Mouse (Mus musculus): ENCODE data around the gene Lmod3.

Gene Lmod3

DNA sequence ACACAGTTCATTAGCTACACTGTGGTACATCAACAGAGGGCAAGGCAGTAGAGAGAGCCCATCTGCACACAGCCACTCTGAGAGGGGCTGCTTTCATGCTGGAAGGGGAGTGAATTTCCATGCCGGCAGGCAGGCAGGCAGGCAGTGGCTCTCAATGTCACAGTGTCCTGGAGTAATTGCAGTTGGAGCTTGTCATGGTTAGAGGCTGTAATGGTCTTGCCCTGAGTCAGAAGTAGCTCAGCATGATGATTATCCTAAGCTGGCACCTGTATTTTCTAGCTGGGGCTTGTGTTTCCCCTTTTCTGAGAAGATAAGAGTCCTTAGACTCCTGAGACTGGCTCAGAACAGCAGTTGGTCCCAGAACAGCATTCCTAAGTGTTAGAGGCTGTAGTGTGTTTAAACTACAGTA is 26.5 kb downstream of the Lmod3 start:
- no peak for DNase-seq (ENCODE audit: low read depth, low spot score)

DNA sequence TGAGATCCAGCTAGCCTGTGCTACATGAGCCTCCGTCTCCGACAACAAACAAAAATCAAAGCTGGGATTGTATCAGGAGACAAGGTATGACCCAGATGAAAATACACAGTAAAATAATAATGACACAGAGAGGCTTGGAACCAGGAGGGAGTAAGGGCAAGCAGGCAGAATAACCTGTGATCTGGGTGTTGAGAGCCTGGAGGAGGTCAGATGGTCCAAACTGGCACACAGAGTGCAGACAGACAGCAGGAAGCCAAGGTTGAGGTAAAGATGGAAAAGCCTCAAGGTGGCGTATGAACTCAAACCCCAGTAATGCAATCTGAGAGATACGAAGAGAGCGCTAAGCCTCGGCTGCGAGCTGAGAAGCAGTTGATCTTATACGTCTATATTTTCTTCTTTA is 28.1 kb downstream of the Lmod3 start:
- DNase-seq (ENCODE audit: low read depth, low spot score), result no peak

DNA sequence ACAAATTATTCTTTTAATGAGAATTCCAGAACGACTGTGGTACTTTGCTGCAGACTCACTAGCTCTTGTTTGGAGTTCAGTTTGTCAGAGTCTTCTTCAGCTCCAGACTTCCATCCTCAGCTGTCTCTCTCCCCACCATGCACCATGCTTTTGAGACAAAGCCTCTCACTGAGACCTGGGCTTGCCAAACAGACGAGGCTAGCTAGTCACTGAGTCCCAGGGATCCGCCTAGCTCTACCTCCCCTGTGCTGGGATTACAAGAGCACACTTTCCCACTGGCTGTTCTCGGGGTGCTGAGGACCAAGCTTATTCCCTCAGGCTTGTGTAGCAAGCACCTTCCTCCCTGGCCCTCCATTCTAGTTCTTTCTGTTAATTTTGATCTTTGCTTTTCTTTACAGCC is 29.0 kb downstream of the Lmod3 start:
- no peak for DNase-seq (ENCODE audit: low read depth, low spot score)

DNA sequence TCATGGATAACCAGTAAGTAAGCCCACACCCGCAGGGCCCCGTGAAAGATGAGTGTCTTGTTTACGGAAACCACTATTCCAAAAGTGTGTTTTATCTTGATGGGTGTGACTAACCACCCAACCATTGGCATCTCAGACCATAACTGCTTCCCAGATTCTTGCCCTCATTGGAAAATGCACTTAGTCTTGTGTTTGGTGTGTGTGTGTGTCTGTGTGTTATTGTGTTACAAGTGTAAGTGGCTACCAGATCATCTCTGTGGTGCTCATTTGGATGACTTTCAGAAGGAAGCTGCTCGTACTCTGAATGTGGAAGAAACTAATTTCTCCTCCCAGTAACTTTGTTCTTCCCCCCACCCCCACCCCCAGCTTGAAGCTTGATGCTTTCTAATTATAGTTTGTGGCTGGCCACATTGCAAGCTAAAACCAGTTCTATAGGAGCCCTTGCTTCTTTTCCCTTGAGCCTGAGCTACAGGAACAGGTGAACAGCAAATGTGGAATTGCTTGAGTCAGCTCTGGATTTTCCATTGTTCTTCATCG is 29.6 kb downstream of the Lmod3 start:
- DNase-seq (ENCODE audit: low read depth, low spot score), result no peak

DNA sequence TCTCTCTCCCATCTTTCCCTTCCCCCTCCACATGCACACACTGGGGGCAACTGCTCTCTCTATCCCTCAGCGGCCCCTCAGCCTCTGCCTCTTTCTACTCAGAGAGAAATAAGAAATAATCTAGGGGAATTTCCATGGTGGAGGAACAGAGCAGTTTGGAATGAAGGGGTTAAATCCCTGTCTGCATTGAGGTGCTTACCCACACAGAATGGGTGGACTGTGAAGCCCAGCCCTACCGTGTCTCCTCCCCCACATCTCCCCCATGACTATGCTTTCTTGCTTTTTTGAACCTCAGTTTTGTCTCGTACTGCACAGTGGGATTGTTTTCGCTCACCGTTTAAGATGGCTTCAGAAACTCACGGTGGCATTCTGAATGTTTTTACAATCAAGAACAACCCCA is 30.2 kb downstream of the Lmod3 start:
- DNase-seq (ENCODE audit: low read depth, low spot score), result no peak

DNA sequence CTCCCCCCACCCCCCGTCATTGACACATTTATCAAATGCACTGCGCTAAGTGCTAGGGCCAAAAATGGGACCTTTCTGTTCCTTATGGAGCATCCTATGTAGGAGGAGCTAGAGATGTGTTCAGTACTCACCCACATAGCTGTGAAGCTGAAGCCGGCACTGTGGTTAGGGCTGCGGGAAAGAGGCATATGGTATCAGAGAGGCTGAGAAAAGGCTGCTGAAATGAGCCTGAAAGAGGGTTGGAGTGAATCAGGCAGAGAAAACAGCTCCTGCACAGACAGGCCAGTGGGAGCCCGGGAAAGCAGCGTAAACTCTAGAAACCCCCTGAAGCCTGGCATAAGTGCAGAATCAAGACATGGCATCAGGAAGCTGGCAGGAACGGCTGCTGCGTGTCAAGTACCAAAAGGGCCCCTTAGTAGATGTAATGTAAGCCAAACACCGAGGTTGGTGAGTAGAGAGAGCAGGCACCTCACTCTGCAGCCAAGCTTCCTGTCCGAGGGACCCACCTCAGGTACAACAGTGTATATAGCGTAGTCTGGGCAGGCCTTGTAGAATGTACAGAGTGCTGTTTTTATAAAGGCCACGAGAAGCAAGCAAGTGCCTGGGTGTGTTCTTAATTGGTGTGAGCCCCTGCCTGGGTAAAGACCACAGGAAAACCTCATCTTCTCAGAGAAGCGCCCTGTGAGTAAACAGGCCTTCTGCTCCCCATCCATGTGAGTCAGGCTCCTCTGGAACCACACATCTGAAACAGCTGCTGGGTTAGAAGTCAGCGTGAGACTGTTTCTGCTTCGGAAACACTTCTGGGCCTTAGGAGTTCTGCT is 31.1 kb downstream of the Lmod3 start:
- DNase-seq (ENCODE audit: low read depth, low spot score), result no peak

DNA sequence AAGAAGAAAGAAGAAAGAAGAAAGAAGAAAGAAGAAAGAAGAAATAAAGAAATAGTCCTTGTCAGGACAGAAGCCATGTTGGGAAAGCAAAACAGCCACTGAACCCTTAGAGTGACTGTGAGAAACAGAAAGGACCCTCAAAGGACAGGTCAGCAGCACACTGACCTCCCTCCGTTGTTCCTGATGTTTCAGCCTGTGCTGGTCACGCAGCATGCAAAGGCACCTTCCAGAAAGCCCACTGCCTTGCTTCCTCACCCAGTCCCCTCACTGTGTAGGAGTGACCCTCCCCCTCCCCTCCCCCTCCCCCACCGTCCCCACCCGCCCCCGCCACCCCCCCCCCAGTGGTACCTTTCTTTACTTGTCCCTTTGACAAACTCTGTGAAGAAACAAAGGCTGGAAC is 31.9 kb downstream of the Lmod3 start:
- no peak for DNase-seq (ENCODE audit: low read depth, low spot score)

DNA sequence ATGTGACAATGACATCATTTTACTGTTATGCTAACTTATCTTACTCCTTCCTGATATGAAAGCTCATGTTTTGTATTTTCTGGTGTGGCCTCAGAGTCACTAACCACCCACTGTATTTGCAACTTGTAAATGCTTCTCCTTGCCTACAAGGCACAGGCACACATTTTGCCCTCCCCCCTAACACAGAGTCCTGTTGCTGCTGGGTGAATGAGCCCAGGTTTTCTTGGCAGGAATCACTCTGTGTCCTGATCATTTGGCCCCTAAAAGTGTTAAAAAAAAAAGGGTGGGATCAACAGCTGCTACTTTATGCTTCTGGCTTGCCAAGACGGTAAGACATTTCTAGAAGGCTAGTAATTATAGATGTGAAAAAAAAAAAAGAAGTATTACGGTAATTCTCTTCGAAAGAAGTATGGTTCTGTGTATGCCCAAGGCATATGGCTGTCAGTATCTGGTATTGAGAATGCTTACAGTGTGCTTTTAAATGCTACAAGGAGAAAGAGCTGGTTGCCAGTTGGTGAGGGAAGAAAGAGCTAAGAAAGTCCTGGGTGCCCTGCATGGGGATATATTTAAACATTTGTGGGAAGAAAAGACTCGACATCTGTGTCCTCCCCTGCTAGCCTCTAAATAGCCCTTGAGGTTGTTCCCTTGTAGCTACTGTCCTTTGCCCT is 36.3 kb downstream of the Lmod3 start:
- no peak for DNase-seq (ENCODE audit: low read depth, low spot score)

DNA sequence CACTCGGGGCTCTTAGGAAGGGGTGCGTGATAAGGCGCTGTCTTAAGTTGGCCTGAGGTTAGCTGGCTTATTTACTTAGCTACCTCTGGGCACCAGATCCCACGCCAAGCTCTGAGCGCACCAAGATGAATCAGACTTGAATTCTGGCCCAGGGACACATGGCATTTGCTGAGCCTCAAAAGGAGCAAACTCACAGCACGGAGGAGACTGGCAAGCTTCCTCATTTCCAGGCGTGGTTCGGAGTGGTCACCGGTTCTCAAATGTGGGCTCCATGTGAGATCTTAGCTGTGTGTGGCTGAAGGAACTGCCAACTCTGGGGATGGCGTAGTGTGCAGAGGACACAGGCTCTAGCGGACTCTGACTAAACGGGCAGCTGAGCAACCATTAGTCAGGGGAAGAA is 40.6 kb downstream of the Lmod3 start:
- no peak for DNase-seq (ENCODE audit: low read depth, low spot score)

DNA sequence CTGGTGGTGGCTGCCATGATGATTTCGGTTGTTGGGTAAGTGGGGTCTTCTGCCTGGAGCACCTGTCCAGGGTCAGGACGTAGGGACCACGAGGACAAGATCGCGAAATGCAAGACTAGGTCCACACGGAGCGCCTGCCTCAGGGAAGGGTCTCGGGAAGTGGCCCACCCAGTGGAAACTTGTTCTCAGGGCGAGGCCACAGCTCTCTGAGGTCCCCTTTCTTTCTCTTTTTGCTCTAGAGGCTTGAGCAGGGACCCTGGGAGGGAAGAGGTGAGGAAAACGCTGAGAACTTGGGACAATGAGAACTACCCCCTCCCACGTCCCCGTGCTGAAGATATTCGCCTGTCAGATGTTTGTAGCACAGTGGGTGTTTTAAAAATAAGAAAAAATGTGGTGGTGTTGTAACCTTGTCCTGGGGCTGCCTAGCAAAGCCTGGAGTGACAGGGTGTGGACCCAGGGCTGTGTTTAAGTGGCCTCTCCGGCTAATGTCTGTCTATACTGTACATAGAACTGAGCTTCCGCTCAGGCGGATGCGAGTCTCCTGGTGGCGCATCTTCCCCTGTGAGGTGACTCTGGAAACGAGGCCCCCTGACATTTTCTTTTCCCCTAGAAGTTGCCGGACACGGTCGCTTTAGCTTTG is 41.5 kb downstream of the Lmod3 start:
- peak; percentile 30 for DNase-seq (ENCODE audit: low read depth, low spot score)

DNA sequence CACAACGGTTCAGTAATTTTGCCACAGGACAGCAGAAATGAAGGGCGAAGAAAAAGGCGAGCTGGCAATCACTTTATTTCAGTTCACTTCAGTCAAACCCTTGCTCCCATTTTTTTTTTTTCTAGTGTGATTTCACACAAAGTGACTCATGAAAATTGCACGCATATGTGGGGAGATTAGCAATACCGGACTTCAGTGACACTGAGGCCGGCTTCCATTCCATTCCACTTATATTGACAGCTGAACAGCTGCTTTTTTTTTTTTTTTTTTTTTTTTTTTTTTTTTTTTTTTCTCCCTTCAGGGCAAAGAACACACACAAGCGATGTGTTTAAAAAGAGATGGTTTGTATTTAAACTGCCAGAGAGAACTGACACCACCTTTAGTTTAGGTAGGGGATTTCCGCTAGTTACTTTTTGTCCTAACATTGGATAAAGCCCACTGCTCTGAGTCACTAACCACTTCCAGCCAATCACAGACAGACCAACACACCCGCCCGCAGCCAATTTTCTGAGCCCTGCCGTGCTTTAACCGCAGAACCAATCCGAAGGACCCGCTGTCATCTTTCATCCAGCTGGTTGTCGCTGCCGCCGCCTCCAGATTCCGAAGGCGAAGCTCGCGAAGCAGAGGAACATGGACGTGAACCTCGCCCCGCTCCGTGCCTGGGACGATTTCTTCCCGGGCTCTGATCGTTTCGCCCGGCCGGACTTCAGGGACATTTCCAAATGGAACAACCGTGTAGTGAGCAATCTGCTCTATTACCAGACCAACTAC is 42.2 kb downstream of the Lmod3 start, which contains the start of gene Arl6ip5:
Arl6ip5 (plus strand) TSS at position 499 of the 771 bp plus-strand sequence.
- DNase-seq (ENCODE audit: low read depth, low spot score), result peak; percentile 95

DNA sequence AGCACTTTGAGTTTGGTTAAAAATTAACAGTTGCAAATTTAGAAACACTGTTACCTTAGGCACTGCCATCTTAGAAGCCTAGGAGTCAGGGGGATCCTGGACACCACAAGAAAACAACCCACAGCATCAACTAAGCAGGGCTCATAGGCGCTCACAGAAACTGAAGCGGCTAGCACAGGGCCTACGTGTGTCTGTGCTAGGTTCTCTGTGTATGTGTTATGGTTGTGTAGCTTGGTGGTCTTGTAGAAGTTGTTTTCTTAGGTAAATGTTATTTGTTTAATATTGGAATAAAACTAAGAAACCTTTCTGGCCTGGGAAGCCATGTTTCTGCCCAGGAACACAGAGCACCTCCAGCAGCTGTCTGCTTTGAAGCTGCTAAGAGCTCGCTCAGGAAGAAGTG is 42.8 kb downstream of the Lmod3 start:
- no peak for DNase-seq (ENCODE audit: low read depth, low spot score)

DNA sequence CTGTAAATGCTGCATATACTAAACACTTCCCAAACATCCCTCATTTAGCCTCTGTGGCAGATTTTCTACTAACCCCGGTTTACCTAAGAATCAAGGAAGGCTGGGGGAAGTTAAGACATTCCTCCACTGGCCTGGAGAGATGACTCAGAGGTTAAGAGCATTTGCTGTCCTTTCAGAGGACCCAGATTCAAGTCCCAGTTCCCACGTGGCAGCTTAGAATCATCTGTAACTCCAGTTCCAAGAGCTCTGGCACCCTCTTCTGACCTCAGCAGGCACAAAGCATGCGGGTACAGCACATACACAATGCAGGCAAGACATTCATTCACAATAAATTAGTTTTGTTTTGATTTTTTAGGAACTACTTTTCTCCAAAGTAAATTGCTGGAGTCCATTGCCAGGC is 43.4 kb downstream of the Lmod3 start:
- peak; percentile 26 for DNase-seq (ENCODE audit: low read depth, low spot score)

DNA sequence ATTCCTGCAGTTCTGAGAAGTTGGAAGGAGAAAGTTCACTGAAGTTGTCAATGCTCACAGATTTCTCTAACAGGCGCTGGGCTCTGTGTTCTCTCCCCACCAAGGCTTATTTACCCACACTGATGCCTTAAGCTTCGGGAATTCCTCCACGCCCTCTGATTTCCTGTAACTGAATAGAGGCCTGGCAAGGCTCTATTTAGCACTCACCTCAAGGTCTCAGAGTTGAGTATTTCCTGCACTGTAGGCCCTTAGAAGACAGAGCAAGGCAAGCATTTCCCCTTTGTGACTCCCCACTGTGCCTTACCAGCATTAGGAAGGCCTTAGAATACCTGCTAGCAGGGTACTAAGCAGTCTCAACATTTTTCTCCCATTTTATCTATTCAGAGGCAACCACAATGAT is 44.2 kb downstream of the Lmod3 start:
- peak; percentile 86 for DNase-seq (ENCODE audit: low read depth, low spot score)

DNA sequence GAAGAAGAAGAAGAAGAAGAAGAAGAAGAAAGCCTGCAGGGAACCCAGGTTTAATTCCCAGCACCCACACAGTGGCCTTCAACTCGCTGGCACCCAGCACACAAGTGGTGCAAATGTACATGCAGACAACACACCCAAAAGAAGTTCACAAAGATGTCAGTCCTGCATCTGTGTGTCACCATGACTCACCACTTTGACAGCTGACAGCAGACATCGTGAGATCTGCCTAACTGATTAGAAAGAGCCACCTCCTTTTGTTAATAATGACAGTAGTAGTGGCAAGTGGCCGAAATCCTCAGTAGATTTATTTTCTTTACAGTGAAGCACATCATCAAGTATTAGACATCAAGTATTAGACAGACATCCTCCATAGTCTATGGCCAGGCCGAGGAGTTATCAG is 45.5 kb downstream of the Lmod3 start:
- no peak for DNase-seq (ENCODE audit: low read depth, low spot score)

DNA sequence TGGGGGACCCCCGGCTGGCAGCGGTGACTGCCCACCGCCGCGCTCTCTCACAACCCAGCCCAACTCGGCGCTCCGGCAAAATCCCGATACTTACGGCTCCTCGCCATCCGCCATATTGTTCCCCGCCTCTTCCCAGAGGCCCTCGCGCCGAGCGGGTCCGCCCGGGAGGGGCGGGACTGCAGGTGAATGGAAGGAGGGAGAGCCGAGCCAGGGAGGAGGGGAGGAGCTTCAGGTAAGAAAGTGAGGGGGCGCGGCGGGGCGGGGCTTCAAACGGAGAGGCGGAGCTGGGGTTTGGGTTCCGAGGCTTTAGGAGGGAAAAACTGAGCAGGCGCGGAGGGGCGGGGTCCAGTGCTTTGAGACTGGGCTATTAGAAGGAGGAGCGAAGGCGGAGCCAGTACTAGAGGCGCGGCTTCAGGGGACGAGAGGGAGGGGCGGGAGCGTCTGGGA is 47.1 kb downstream of the Lmod3 start, which contains the start of gene Uba3:
Uba3 (minus strand) TSS at position 209 of the 447 bp plus-strand sequence.
- peak; percentile 99 for DNase-seq (ENCODE audit: low read depth, low spot score)

DNA sequence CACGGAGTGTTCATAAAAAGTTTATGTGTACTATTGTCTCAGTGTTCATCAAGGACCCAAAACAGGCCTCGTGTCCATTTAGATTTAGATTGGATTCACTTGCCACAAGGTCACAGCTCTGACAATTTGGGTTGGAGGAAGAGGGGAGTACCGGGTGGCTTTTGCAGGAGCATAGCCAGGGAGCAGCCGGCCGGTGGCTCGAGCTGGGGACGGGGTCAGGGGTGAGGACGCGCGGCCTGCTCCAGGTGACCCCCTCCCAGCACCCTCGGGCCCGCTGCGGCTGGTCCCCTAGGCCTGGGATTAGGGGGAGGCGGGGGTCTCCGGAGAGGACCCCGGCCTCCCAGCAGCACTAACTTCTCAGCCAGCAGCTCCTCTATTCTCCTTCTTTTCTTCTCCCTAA is 47.6 kb downstream of the Lmod3 start:
- DNase-seq (ENCODE audit: low read depth, low spot score), result peak; percentile 29

DNA sequence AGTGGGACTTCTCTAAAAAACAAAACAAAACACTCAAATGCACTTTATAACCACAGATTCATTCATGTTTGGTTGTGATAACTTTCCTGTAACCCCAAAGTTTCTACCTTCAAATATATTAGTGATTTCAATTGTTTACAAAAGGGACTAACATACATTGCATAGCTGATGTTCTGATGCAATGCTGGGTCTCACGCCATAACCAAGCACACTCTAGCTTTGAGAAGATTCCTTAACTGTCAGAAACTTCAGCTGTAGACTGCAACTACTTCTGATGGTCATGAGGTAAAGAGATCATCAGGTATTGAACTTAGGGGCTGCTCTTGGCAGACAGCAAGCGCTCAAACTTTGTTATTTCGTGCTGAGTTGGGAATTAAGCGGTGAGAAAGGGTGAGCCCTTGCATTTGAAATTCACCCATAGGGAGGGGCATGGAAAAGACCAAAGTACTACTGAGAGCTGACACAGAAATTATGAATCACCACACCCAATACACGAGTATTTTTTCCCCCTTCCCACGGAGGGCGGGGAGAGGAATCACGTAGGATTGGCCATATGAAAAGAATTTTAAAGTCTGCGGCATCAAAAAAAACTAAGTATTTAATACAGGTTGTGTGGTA is 48.2 kb downstream of the Lmod3 start:
- no peak for DNase-seq (ENCODE audit: low read depth, low spot score)

DNA sequence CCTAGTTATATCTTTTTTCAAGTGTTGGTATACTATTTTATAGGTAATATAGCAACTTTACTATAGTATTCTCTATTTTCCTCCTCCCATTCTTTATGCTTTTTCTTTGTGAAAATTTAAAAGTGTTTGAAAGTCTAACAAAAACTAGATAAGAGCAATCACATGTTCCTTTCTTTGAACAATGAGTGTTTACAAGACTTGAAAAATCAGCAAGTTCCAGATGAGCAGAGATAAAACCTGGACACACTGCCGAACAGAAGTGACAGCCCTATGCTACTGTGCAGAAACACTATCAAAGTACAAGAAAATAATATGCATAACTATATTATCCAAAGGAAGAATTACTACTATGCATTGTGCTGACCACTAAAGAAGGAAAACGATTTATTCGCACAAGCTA is 50.1 kb downstream of the Lmod3 start:
- DNase-seq (ENCODE audit: low read depth, low spot score), result no peak

DNA sequence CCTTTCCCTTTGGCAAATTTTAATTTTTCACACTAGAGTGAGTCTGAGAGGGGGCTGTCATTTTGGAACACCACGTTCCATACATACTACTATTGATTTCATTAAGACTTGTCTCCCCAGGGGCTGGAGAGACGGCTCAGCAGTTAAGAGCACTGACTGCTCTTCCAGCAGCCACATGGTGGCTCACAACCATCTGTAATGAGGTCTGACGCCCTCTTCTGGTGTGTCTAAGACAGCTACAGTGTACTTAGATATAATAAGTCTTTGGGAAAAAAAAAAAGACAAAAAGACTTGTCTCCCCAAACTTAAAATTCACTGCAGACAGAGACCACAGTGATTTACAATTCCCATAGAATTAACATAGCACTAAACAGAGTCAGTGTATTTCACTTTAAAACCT is 52.1 kb downstream of the Lmod3 start:
- DNase-seq (ENCODE audit: low read depth, low spot score), result no peak

Data from ZHBTc4 (cell line).